Mouse (Mus musculus): ENCODE results near the gene Rab26. TPM values are rescaled to one million over a fixed set of nuclear protein-coding genes. Genes with fewer than 3 reads are reported as not detected.
A peak's percentile ranks its signal among the peaks of the same experiment; 100 is the strongest.

Gene Rab26
- polyA plus RNA-seq, 1 experiment from 2014 or later: 5.7 TPM

- Histone ChIP-seq H3K4me2 (ENCODE audit: low read length) (no peak overlapping the region), H3K9me3 (ENCODE audit: control insufficient read depth, low read length) (no peaks in the 10 kb centered on the region), H3K36me3 (ENCODE audit: control insufficient read depth, insufficient read depth, low read length) (peaks cover 50% of the 10 kb centered on the region), H3K4me1 (replicated peaks; ENCODE audit: control insufficient read depth, insufficient read depth, low read length) (no peaks in the 10 kb centered on the region), H3K9ac (ENCODE audit: low read length) (no peak overlapping the region), H3K4me3 (ENCODE audit: low read depth, low read length) (no peak overlapping the region), H3K27ac (ENCODE audit: low read depth) (no peak overlapping the region), H3K27me3 (replicated peaks; ENCODE audit: control insufficient read depth, insufficient read depth, low read length) (no peaks in the 10 kb centered on the region)
- DNase-seq (ENCODE audit: low spot score) (no peak), ATAC-seq (replicated peaks; ENCODE audit: low FRiP score, low TSS enrichment, low read depth) (no peak)
- WGBS: 78% methylated on average over 12 of the region's 12 CpGs
Observed at GRCm38 (mm10) chr17:24507806-24508460, 26.1 kb downstream of the Rab26 start.

- H3K9me3 ChIP-seq (ENCODE audit: control insufficient read depth, low read length): no peaks in the 10 kb centered on the region
- H3K4me1 ChIP-seq (replicated peaks; ENCODE audit: control insufficient read depth, insufficient read depth, low read length): no peaks in the 10 kb centered on the region
- H3K4me3 ChIP-seq (ENCODE audit: low read depth, low read length): no peak overlapping the region
- WGBS: 40% methylated on average over 19 of the region's 19 CpGs
- ATAC-seq (replicated peaks; ENCODE audit: low FRiP score, low TSS enrichment, low read depth) (peak; percentile 16), DNase-seq (ENCODE audit: low spot score) (no peak)
- H3K4me2 ChIP-seq (ENCODE audit: low read length): 0 out of 2 replicates have a peak overlapping the region, but pooled peaks have one; percentile 1
- H3K27me3 ChIP-seq (replicated peaks; ENCODE audit: control insufficient read depth, insufficient read depth, low read length): no peaks in the 10 kb centered on the region
- H3K9ac ChIP-seq (ENCODE audit: low read length): no peak overlapping the region
- peaks cover 46% of the 10 kb centered on the region for H3K36me3 ChIP-seq (ENCODE audit: control insufficient read depth, insufficient read depth, low read length)
- no peak overlapping the region for H3K27ac ChIP-seq (ENCODE audit: low read depth)
Observed at GRCm38 (mm10) chr17:24507129-24507664, 26.8 kb downstream of the Rab26 start.

GRCm38 (mm10) chr17:24506332-24507070 is 27.5 kb downstream of the Rab26 start:
- Histone ChIP-seq H3K27ac (ENCODE audit: low read depth) (no peak overlapping the region), H3K9ac (ENCODE audit: low read length) (no peak overlapping the region), H3K27me3 (replicated peaks; ENCODE audit: control insufficient read depth, insufficient read depth, low read length) (no peaks in the 10 kb centered on the region), H3K4me2 (ENCODE audit: low read length) (peak overlapping the region; percentile 31), H3K4me3 (ENCODE audit: low read depth, low read length) (no peak overlapping the region), H3K9me3 (ENCODE audit: control insufficient read depth, low read length) (no peaks in the 10 kb centered on the region), H3K4me1 (replicated peaks; ENCODE audit: control insufficient read depth, insufficient read depth, low read length) (no peaks in the 10 kb centered on the region), H3K36me3 (ENCODE audit: control insufficient read depth, insufficient read depth, low read length) (peaks cover 39% of the 10 kb centered on the region)
- WGBS: 31% methylated on average over 34 of the region's 36 CpGs
- DNase-seq (ENCODE audit: low spot score) (no peak), ATAC-seq (replicated peaks; ENCODE audit: low FRiP score, low TSS enrichment, low read depth) (0 out of 2 replicates have a peak, but pooled peaks have one; percentile 18)

GRCm38 (mm10) chr17:24505286-24505955 is 28.6 kb downstream of the Rab26 start:
- H3K4me2 ChIP-seq (ENCODE audit: low read length): no peak overlapping the region
- H3K27me3 ChIP-seq (replicated peaks; ENCODE audit: control insufficient read depth, insufficient read depth, low read length): no peaks in the 10 kb centered on the region
- no peak overlapping the region for H3K4me3 ChIP-seq (ENCODE audit: low read depth, low read length)
- 88% methylated on average over 30 of the region's 30 CpGs for WGBS
- peaks cover 28% of the 10 kb centered on the region for H3K36me3 ChIP-seq (ENCODE audit: control insufficient read depth, insufficient read depth, low read length)
- no peaks in the 10 kb centered on the region for H3K4me1 ChIP-seq (replicated peaks; ENCODE audit: control insufficient read depth, insufficient read depth, low read length)
- no peak overlapping the region for H3K9ac ChIP-seq (ENCODE audit: low read length)
- H3K27ac ChIP-seq (ENCODE audit: low read depth): no peak overlapping the region
- no peak for DNase-seq (ENCODE audit: low spot score)
- no peak for ATAC-seq (replicated peaks; ENCODE audit: low FRiP score, low TSS enrichment, low read depth)
- H3K9me3 ChIP-seq (ENCODE audit: control insufficient read depth, low read length): no peaks in the 10 kb centered on the region

- Histone ChIP-seq H3K4me3 (ENCODE audit: low read depth, low read length) (no peak overlapping the region), H3K9ac (ENCODE audit: low read length) (no peak overlapping the region), H3K27me3 (replicated peaks; ENCODE audit: control insufficient read depth, insufficient read depth, low read length) (no peaks in the 10 kb centered on the region), H3K9me3 (ENCODE audit: control insufficient read depth, low read length) (no peaks in the 10 kb centered on the region), H3K27ac (ENCODE audit: low read depth) (no peak overlapping the region), H3K4me1 (replicated peaks; ENCODE audit: control insufficient read depth, insufficient read depth, low read length) (no peaks in the 10 kb centered on the region), H3K36me3 (ENCODE audit: control insufficient read depth, insufficient read depth, low read length) (peaks cover 15% of the 10 kb centered on the region), H3K4me2 (ENCODE audit: low read length) (no peak overlapping the region)
- ATAC-seq (replicated peaks; ENCODE audit: low FRiP score, low TSS enrichment, low read depth) (no peak), DNase-seq (ENCODE audit: low spot score) (no peak)
- 91% methylated on average over 10 of the region's 10 CpGs for WGBS
Observed at GRCm38 (mm10) chr17:24504085-24504484, 29.9 kb downstream of the Rab26 start.

GRCm38 (mm10) chr17:24502208-24502607 is 31.8 kb downstream of the Rab26 start:
- H3K9ac ChIP-seq (ENCODE audit: low read length): no peak overlapping the region
- no peaks in the 10 kb centered on the region for H3K9me3 ChIP-seq (ENCODE audit: control insufficient read depth, low read length)
- DNase-seq (ENCODE audit: low spot score): no peak
- H3K36me3 ChIP-seq (ENCODE audit: control insufficient read depth, insufficient read depth, low read length): no peaks in the 10 kb centered on the region
- H3K4me3 ChIP-seq (ENCODE audit: low read depth, low read length): no peak overlapping the region
- H3K27ac ChIP-seq (ENCODE audit: low read depth): no peak overlapping the region
- no peaks in the 10 kb centered on the region for H3K27me3 ChIP-seq (replicated peaks; ENCODE audit: control insufficient read depth, insufficient read depth, low read length)
- no peak for ATAC-seq (replicated peaks; ENCODE audit: low FRiP score, low TSS enrichment, low read depth)
- no peaks in the 10 kb centered on the region for H3K4me1 ChIP-seq (replicated peaks; ENCODE audit: control insufficient read depth, insufficient read depth, low read length)
- 32% methylated on average over 11 of the region's 11 CpGs for WGBS
- H3K4me2 ChIP-seq (ENCODE audit: low read length): no peak overlapping the region

GRCm38 (mm10) chr17:24496026-24496425 is 38.0 kb downstream of the Rab26 start:
- no peak for ATAC-seq (replicated peaks; ENCODE audit: low FRiP score, low TSS enrichment, low read depth)
- H3K27me3 ChIP-seq (replicated peaks; ENCODE audit: control insufficient read depth, insufficient read depth, low read length): no peaks in the 10 kb centered on the region
- 79% methylated on average over 1 of the region's 1 CpGs for WGBS

GRCm38 (mm10) chr17:24495443-24495842 is 38.6 kb downstream of the Rab26 start:
- Histone ChIP-seq H3K4me3 (ENCODE audit: low read depth, low read length) (no peak overlapping the region), H3K36me3 (ENCODE audit: control insufficient read depth, insufficient read depth, low read length) (no peaks in the 10 kb centered on the region), H3K27ac (ENCODE audit: low read depth) (no peak overlapping the region), H3K4me1 (replicated peaks; ENCODE audit: control insufficient read depth, insufficient read depth, low read length) (no peaks in the 10 kb centered on the region), H3K9ac (ENCODE audit: low read length) (no peak overlapping the region), H3K4me2 (ENCODE audit: low read length) (no peak overlapping the region), H3K9me3 (ENCODE audit: control insufficient read depth, low read length) (no peaks in the 10 kb centered on the region), H3K27me3 (replicated peaks; ENCODE audit: control insufficient read depth, insufficient read depth, low read length) (no peaks in the 10 kb centered on the region)
- WGBS: 86% methylated on average over 3 of the region's 3 CpGs
- DNase-seq (ENCODE audit: low spot score) (no peak), ATAC-seq (replicated peaks; ENCODE audit: low FRiP score, low TSS enrichment, low read depth) (no peak)

More at GRCm38 (mm10) chr17:24496026-24496425, 38.0 kb downstream of the Rab26 start:
- DNase-seq (ENCODE audit: low spot score): no peak
- H3K4me3 ChIP-seq (ENCODE audit: low read depth, low read length): no peak overlapping the region
- no peaks in the 10 kb centered on the region for H3K36me3 ChIP-seq (ENCODE audit: control insufficient read depth, insufficient read depth, low read length)
- no peaks in the 10 kb centered on the region for H3K9me3 ChIP-seq (ENCODE audit: control insufficient read depth, low read length)
- no peaks in the 10 kb centered on the region for H3K4me1 ChIP-seq (replicated peaks; ENCODE audit: control insufficient read depth, insufficient read depth, low read length)
- no peak overlapping the region for H3K27ac ChIP-seq (ENCODE audit: low read depth)
- no peak overlapping the region for H3K4me2 ChIP-seq (ENCODE audit: low read length)
- H3K9ac ChIP-seq (ENCODE audit: low read length): no peak overlapping the region
